Mouse (Mus musculus) brain, embryonic 14.5 days (tissue): ENCODE measurements at regions not wholly inside any gene's neighbourhood (a gene's known extent, or its start where the extent isn't known, plus 50 kb on each side); places are given as distances from the start of the nearest gene placed in this dataset.

ENCODE experiments used
- CTCF ChIP-seq: fragments of 200-500 bp; IDR thresholded peaks from 2 replicates; pipeline ENCODE4 v1.5.1; 2012; ENCODE audit warnings: inconsistent platforms, mild to moderate bottlenecking, moderate library complexity, borderline replicate concordance; ENCODE audit not compliant: insufficient read depth, insufficient read length; ENCODE audit errors: extremely low read depth
- POLR2A ChIP-seq: fragments of 200-500 bp; IDR thresholded peaks from 2 replicates; pipeline ENCODE4 v1.6.1; 2012; ENCODE audit warnings: mild to moderate bottlenecking, inconsistent platforms, borderline replicate concordance; ENCODE audit not compliant: poor library complexity, insufficient read depth, insufficient read length, severe bottlenecking; ENCODE audit errors: extremely low read depth

GRCm38 (mm10) chr3:34836741-34837267 lies 186.6 kb downstream of the Sox2 start:
- TF ChIP-seq CTCF (no peak), POLR2A (no peak)
